23 mouse cellular contexts compared by ENCODE assay signal in the genomic region with DNA sequence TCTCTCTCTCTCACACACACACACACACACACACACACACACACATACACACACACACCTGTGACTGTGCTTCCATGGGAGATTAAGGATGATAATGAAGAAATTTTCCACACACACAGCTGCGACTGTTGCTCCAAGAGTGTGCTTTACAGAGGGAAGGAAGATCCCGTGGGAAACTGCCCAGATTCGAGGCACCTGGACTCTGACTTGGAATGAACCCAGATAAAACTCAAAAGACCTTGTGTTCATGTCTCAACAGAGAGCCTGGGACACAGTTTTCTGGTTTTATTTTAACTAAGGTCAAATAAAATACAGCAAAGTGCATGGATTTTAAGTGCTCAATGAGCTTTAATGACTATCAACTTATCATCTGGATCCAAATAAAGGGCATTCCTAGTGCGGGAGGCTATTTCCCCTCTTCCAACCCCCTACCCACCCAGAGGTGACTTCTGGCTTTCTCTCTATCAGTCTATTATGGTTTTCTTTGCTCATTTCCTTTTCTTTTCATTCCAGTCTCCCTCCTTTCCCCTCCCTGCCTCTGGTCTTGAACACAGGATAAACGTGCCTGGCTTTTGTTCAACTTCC. TPM values are rescaled to one million over a fixed set of nuclear protein-coding genes. Genes with fewer than 3 reads are reported as not detected.
DNase-seq lines count a peak whose midpoint lies in the region; ATAC-seq and TF ChIP-seq lines count a peak whose summit lies in the region.
"Had no signal": no experiment of that assay in that cellular context is flagged by ENCODE, and none has a peak within 500 bp of the region (broad histone marks: within the 10 kb centered on the region; RNA-seq: fewer than 3 reads in every experiment).

No protein-coding gene starts in this region.

- DNase-seq in CD4-positive, CD25-positive, alpha-beta regulatory T cell, adult 2 months (ENCODE audit: low read depth, low spot score), result peak; percentile 24
- DNase-seq in kidney, postnatal 14 days, result peak; percentile 30
- DNase-seq in midbrain, embryonic 10.5 days (ENCODE audit: low spot score), result peak; percentile 9
- no peak for DNase-seq in limb, embryonic 14.5 days (ENCODE audit: low spot score)
- DNase-seq in cerebellum, adult 18-20 months, result no peak
- DNase-seq: adrenal gland, postnatal 14 days; cerebellum, adult 9-10 months; gastrocnemius, postnatal 14 days; heart, adult 2 months; liver; liver, postnatal 0 days; lung, postnatal 36 days had no signal

- no peak overlapping the region for H3K4me2 ChIP-seq in kidney, embryonic 14.5 days (replicated peaks; ENCODE audit: low read depth, low read length)
- no peak overlapping the region for H3K4me2 ChIP-seq in midbrain, embryonic 16.5 days (ENCODE audit: low read length)
- H3K4me2 ChIP-seq in limb, embryonic 14.5 days (replicated peaks; ENCODE audit: low read depth, low read length, severe bottlenecking), result no peak overlapping the region
- H3K4me2 ChIP-seq: hindbrain, embryonic 13.5 days had no signal

- no peak overlapping the region for H3K9ac ChIP-seq in kidney, embryonic 14.5 days (ENCODE audit: low read depth, low read length)
- no peak overlapping the region for H3K9ac ChIP-seq in midbrain, embryonic 16.5 days (ENCODE audit: low read depth, low read length)
- H3K9ac ChIP-seq in limb, embryonic 14.5 days (ENCODE audit: low read depth, low read length, severe bottlenecking), result no peak overlapping the region
- H3K9ac ChIP-seq: hindbrain, embryonic 13.5 days; liver, postnatal 0 days had no signal

- no peaks in the 10 kb centered on the region for H3K4me1 ChIP-seq in kidney, embryonic 14.5 days (ENCODE audit: control insufficient read depth, insufficient read depth, low read length)
- H3K4me1 ChIP-seq in midbrain, embryonic 10.5 days, result peaks cover 6% of the 10 kb centered on the region; the same call in 1 of the 2 replicates
- no peaks in the 10 kb centered on the region for H3K4me1 ChIP-seq in midbrain, embryonic 16.5 days (ENCODE audit: control insufficient read depth, insufficient read depth, low read length)
- H3K4me1 ChIP-seq in limb, embryonic 14.5 days (ENCODE audit: control insufficient read depth, insufficient read depth, low read length), result peaks cover 5% of the 10 kb centered on the region; the same call in 1 of the 2 replicates

- no peaks in the 10 kb centered on the region for H3K36me3 ChIP-seq in kidney, embryonic 14.5 days (ENCODE audit: control insufficient read depth, insufficient read depth, low read length)
- H3K36me3 ChIP-seq in midbrain, embryonic 10.5 days, result no peaks in the 10 kb centered on the region
- H3K36me3 ChIP-seq in midbrain, embryonic 16.5 days (ENCODE audit: control insufficient read depth, insufficient read depth, low read length), result no peaks in the 10 kb centered on the region
- no peaks in the 10 kb centered on the region for H3K36me3 ChIP-seq in limb, embryonic 14.5 days (ENCODE audit: control insufficient read depth, insufficient read depth, low read length)
- H3K36me3 ChIP-seq: forebrain, embryonic 10.5 days; hindbrain, embryonic 13.5 days had no signal

- WGBS in kidney, embryonic 14.5 days, result 51% methylated on average over 5 of the region's 5 CpGs
- 82% methylated on average over 5 of the region's 5 CpGs for WGBS in midbrain, embryonic 10.5 days
- 60% methylated on average over 5 of the region's 5 CpGs for WGBS in midbrain, embryonic 16.5 days
- 30% methylated on average over 5 of the region's 5 CpGs for WGBS in limb, embryonic 14.5 days

- H3K9me3 ChIP-seq in kidney, embryonic 14.5 days (ENCODE audit: control insufficient read depth, low read length), result no peaks in the 10 kb centered on the region
- H3K9me3 ChIP-seq in midbrain, embryonic 10.5 days (replicated peaks), result no peaks in the 10 kb centered on the region
- no peaks in the 10 kb centered on the region for H3K9me3 ChIP-seq in midbrain, embryonic 16.5 days (replicated peaks; ENCODE audit: control insufficient read depth, low read length, poor library complexity, severe bottlenecking)
- no peaks in the 10 kb centered on the region for H3K9me3 ChIP-seq in limb, embryonic 14.5 days (ENCODE audit: control insufficient read depth, low read length)
- H3K9me3 ChIP-seq: forebrain, embryonic 10.5 days; hindbrain, embryonic 13.5 days; megakaryocyte, embryonic 14.5 days had no signal

- H3K27me3 ChIP-seq in kidney, embryonic 14.5 days (ENCODE audit: control insufficient read depth, insufficient read depth, low read length), result no peaks in the 10 kb centered on the region
- no peaks in the 10 kb centered on the region for H3K27me3 ChIP-seq in midbrain, embryonic 10.5 days (ENCODE audit: low read depth, poor library complexity, severe bottlenecking)
- no peaks in the 10 kb centered on the region for H3K27me3 ChIP-seq in midbrain, embryonic 16.5 days (ENCODE audit: control insufficient read depth, insufficient read depth, low read depth, low read length)
- no peaks in the 10 kb centered on the region for H3K27me3 ChIP-seq in limb, embryonic 14.5 days (ENCODE audit: control insufficient read depth, insufficient read depth, low read length)
- H3K27me3 ChIP-seq: hindbrain, embryonic 13.5 days had no signal

- no peak overlapping the region for H3K4me3 ChIP-seq in kidney, embryonic 14.5 days (ENCODE audit: low read length)
- no peak overlapping the region for H3K4me3 ChIP-seq in midbrain, embryonic 10.5 days
- no peak overlapping the region for H3K4me3 ChIP-seq in midbrain, embryonic 16.5 days (ENCODE audit: low read depth, low read length)
- no peak overlapping the region for H3K4me3 ChIP-seq in limb, embryonic 14.5 days (replicated peaks; ENCODE audit: low read length)
- H3K4me3 ChIP-seq: forebrain, embryonic 10.5 days; heart, adult 2 months; hindbrain, embryonic 13.5 days had no signal

- H3K27ac ChIP-seq in kidney, embryonic 14.5 days (ENCODE audit: low read depth, low read length), result no peak overlapping the region
- H3K27ac ChIP-seq in midbrain, embryonic 10.5 days (replicated peaks), result no peak overlapping the region
- H3K27ac ChIP-seq in midbrain, embryonic 16.5 days (ENCODE audit: low read length), result no peak overlapping the region
- H3K27ac ChIP-seq in limb, embryonic 14.5 days (replicated peaks; ENCODE audit: low read depth, low read length), result no peak overlapping the region
- H3K27ac ChIP-seq: forebrain, embryonic 10.5 days; heart, adult 2 months; hindbrain, embryonic 13.5 days had no signal

- ATAC-seq in CD4-positive, CD25-positive, alpha-beta regulatory T cell, adult 4 months, result no peak
- no peak for ATAC-seq in kidney, embryonic 14.5 days (ENCODE audit: low FRiP score, low TSS enrichment)
- ATAC-seq in midbrain, embryonic 16.5 days, result no peak
- ATAC-seq in limb, embryonic 14.5 days (ENCODE audit: low FRiP score, low read depth), result peak; percentile 64; the same call in 1 of the 2 replicates
- ATAC-seq: forebrain, embryonic 16.5 days; liver, postnatal 0 days had no signal

- no peak for TF ChIP-seq POLR2A in limb, embryonic 14.5 days (IDR thresholded peaks at IDR 0.05; ENCODE audit: borderline replicate concordance, extremely low read depth, insufficient read depth, insufficient read length)

RNA-seq across cellular contexts. Expression of a gene that starts 17.9 kb away (rescaled TPM):
- polyA plus RNA-seq in CD4-positive, CD25-positive, alpha-beta regulatory T cell, adult 4 months (2017; shearing (Covaris generic)), result not detected
- not detected in 2 replicates for polyA plus RNA-seq in kidney, embryonic 14.5 days (2014; fragmentation: Nextera tagmentation; extraction: Ambion mirVana)
- polyA plus RNA-seq in midbrain, embryonic 10.5 days (2016; fragmentation: Nextera tagmentation; extraction: Ambion mirVana), result 0.06 TPM in 1 of 2 replicates, not detected in the other
- not detected in 2 replicates for polyA plus RNA-seq in midbrain, embryonic 16.5 days (2015; fragmentation: Nextera tagmentation; extraction: Ambion mirVana)
- 2.3 and 2.7 TPM in 2 replicates for polyA plus RNA-seq in limb, embryonic 14.5 days (2012; rRNA removed)
- polyA plus RNA-seq in limb, embryonic 14.5 days (2014; fragmentation: Nextera tagmentation; extraction: Ambion mirVana), result 1.8 and 2.1 TPM in 2 replicates
- polyA plus RNA-seq: forebrain, embryonic 10.5 days; forebrain, embryonic 16.5 days; heart, adult 2 months; heart, embryonic 14.5 days; hindbrain, embryonic 13.5 days; inflammation-experienced regulatory T-cells, adult 6 months; liver, postnatal 0 days; midbrain, postnatal 0 days; testis, adult 2 months had no signal

Comparison
In these comparisons a context has a peak if more than half of its experiments do, and no peak if none do; other contexts are left out.
1. DNase-seq: peak in CD4-positive, CD25-positive, alpha-beta regulatory T cell, adult 2 months (single experiment), kidney, postnatal 14 days (single experiment) and midbrain, embryonic 10.5 days (single experiment); none in limb, embryonic 14.5 days (single experiment) and cerebellum, adult 18-20 months (0 of 2).